Mouse (Mus musculus): ENCODE data around the gene Uck1. TPM values are rescaled to one million over a fixed set of nuclear protein-coding genes. Genes with fewer than 3 reads are reported as not detected.

The Uck1 gene
- polyA plus RNA-seq, 1 experiment from 2014 or later = 69.4 TPM

- Histone ChIP-seq H3K36me3 (peaks cover 71% of the 10 kb centered on the region), H3K9ac (no peak overlapping the region), H3K27ac (no peak overlapping the region), H3K4me2 (no peak overlapping the region), H3K9me3 (no peaks in the 10 kb centered on the region), H3K4me1 (0 out of 2 replicates have a peak, but pooled peaks cover 3% of the 10 kb centered on the region), H3K27me3 (no peaks in the 10 kb centered on the region), H3K4me3 (no peak overlapping the region)
- WGBS = 80% methylated on average over 3 of the region's 3 CpGs
- no peak for ATAC-seq (ENCODE audit: insufficient number of reproducible peaks, insufficient read depth, low FRiP score, low TSS enrichment, low read depth)
Measured at GRCm38 (mm10) chr2:32295285-32295684, 35.3 kb upstream of the Uck1 start.

GRCm38 (mm10) chr2:32294348-32294747 is 34.4 kb upstream of the Uck1 start:
- H3K9ac ChIP-seq = no peak overlapping the region
- no peak overlapping the region for H3K4me2 ChIP-seq
- no peak for ATAC-seq (ENCODE audit: insufficient number of reproducible peaks, insufficient read depth, low FRiP score, low TSS enrichment, low read depth)
- 82% methylated on average over 8 of the region's 8 CpGs for WGBS
- H3K4me3 ChIP-seq = no peak overlapping the region
- H3K4me1 ChIP-seq = peaks cover 6% of the 10 kb centered on the region
- H3K27ac ChIP-seq = no peak overlapping the region
- no peaks in the 10 kb centered on the region for H3K27me3 ChIP-seq
- no peaks in the 10 kb centered on the region for H3K9me3 ChIP-seq
- peaks cover 62% of the 10 kb centered on the region for H3K36me3 ChIP-seq

GRCm38 (mm10) chr2:32289578-32289977 is 29.6 kb upstream of the Uck1 start:
- Histone ChIP-seq H3K9me3 (no peaks in the 10 kb centered on the region), H3K4me2 (peak overlapping the region; percentile 84), H3K27ac (no peak overlapping the region), H3K36me3 (peaks cover 33% of the 10 kb centered on the region), H3K4me1 (peaks cover 22% of the 10 kb centered on the region), H3K27me3 (no peaks in the 10 kb centered on the region), H3K4me3 (peak overlapping the region; percentile 88), H3K9ac (no peak overlapping the region)
- ATAC-seq (ENCODE audit: insufficient number of reproducible peaks, insufficient read depth, low FRiP score, low TSS enrichment, low read depth) = no peak

GRCm38 (mm10) chr2:32288371-32288931 is 28.5 kb upstream of the Uck1 start:
- H3K27ac ChIP-seq = peak overlapping the region; percentile 66
- no peaks in the 10 kb centered on the region for H3K9me3 ChIP-seq
- peak overlapping the region; percentile 85 for H3K9ac ChIP-seq
- H3K4me2 ChIP-seq = peak overlapping the region; percentile 84
- peaks cover 22% of the 10 kb centered on the region for H3K4me1 ChIP-seq
- peak overlapping the region; percentile 88 for H3K4me3 ChIP-seq
- ATAC-seq (ENCODE audit: insufficient number of reproducible peaks, insufficient read depth, low FRiP score, low TSS enrichment, low read depth) = peak; percentile 60; the same call in 1 of the 2 replicates
- 1% methylated on average over 26 of the region's 29 CpGs for WGBS
- H3K36me3 ChIP-seq = peaks cover 35% of the 10 kb centered on the region
- H3K27me3 ChIP-seq = no peaks in the 10 kb centered on the region

GRCm38 (mm10) chr2:32287923-32288367 is 28.0 kb upstream of the Uck1 start, which contains the start of gene Swi5:
Gene Swi5, minus strand, starts transcription at chr2:32288075.
- Histone ChIP-seq H3K27me3 (no peaks in the 10 kb centered on the region), H3K9me3 (no peaks in the 10 kb centered on the region), H3K4me3 (peak within 1 kb of the TSS; percentile 88), H3K9ac (peak within 1 kb of the TSS; percentile 94), H3K4me2 (peak within 1 kb of the TSS; percentile 86), H3K27ac (peak within 1 kb of the TSS; percentile 79), H3K4me1 (peaks cover 22% of the 10 kb centered on the region), H3K36me3 (peaks cover 32% of the 10 kb centered on the region)
- peak; percentile 98 for ATAC-seq (ENCODE audit: insufficient number of reproducible peaks, insufficient read depth, low FRiP score, low TSS enrichment, low read depth)
- WGBS = 0% methylated on average over 40 of the region's 41 CpGs

- Histone ChIP-seq H3K9ac (peak within 1 kb of the TSS; percentile 94), H3K4me1 (peaks cover 22% of the 10 kb centered on the region), H3K36me3 (peaks cover 32% of the 10 kb centered on the region), H3K4me3 (peak within 1 kb of the TSS; percentile 88), H3K27me3 (no peaks in the 10 kb centered on the region), H3K27ac (peak within 1 kb of the TSS; percentile 79), H3K4me2 (peak within 1 kb of the TSS; percentile 86), H3K9me3 (no peaks in the 10 kb centered on the region)
- WGBS = under 1% methylated on average over 23 of the region's 23 CpGs
- no peak for ATAC-seq (ENCODE audit: insufficient number of reproducible peaks, insufficient read depth, low FRiP score, low TSS enrichment, low read depth)
Measured at GRCm38 (mm10) chr2:32287334-32287840, 27.4 kb upstream of the Uck1 start, which contains the start of gene Golga2. Gene Golga2, plus strand, starts transcription at chr2:32287384.

GRCm38 (mm10) chr2:32283986-32284385 is 24.0 kb upstream of the Uck1 start:
- ATAC-seq (ENCODE audit: insufficient number of reproducible peaks, insufficient read depth, low FRiP score, low TSS enrichment, low read depth) = no peak
- Histone ChIP-seq H3K9ac (no peak overlapping the region), H3K4me1 (peaks cover 12% of the 10 kb centered on the region), H3K27ac (no peak overlapping the region), H3K9me3 (no peaks in the 10 kb centered on the region), H3K36me3 (peaks cover 60% of the 10 kb centered on the region), H3K4me3 (no peak overlapping the region), H3K4me2 (no peak overlapping the region), H3K27me3 (no peaks in the 10 kb centered on the region)
- WGBS = 91% methylated on average over 3 of the region's 3 CpGs

GRCm38 (mm10) chr2:32282727-32283126 is 22.8 kb upstream of the Uck1 start:
- H3K4me1 ChIP-seq = peaks cover 8% of the 10 kb centered on the region
- WGBS = 93% methylated on average over 1 of the region's 1 CpGs
- no peaks in the 10 kb centered on the region for H3K9me3 ChIP-seq
- ATAC-seq (ENCODE audit: insufficient number of reproducible peaks, insufficient read depth, low FRiP score, low TSS enrichment, low read depth) = no peak
- no peaks in the 10 kb centered on the region for H3K27me3 ChIP-seq
- no peak overlapping the region for H3K9ac ChIP-seq
- no peak overlapping the region for H3K4me2 ChIP-seq
- H3K4me3 ChIP-seq = no peak overlapping the region
- no peak overlapping the region for H3K27ac ChIP-seq
- peaks cover 72% of the 10 kb centered on the region for H3K36me3 ChIP-seq

- peaks cover 8% of the 10 kb centered on the region for H3K4me1 ChIP-seq
- no peaks in the 10 kb centered on the region for H3K27me3 ChIP-seq
- no peak overlapping the region for H3K9ac ChIP-seq
- H3K9me3 ChIP-seq = no peaks in the 10 kb centered on the region
- H3K4me3 ChIP-seq = no peak overlapping the region
- no peak overlapping the region for H3K27ac ChIP-seq
- ATAC-seq (ENCODE audit: insufficient number of reproducible peaks, insufficient read depth, low FRiP score, low TSS enrichment, low read depth) = no peak
- peaks cover 77% of the 10 kb centered on the region for H3K36me3 ChIP-seq
- WGBS = 86% methylated on average over 2 of the region's 2 CpGs
- H3K4me2 ChIP-seq = no peak overlapping the region
Measured at GRCm38 (mm10) chr2:32282289-32282688, 22.3 kb upstream of the Uck1 start.

- ATAC-seq (ENCODE audit: insufficient number of reproducible peaks, insufficient read depth, low FRiP score, low TSS enrichment, low read depth) = no peak
- Histone ChIP-seq H3K36me3 (peaks cover 42% of the 10 kb centered on the region), H3K27me3 (no peaks in the 10 kb centered on the region), H3K27ac (no peak overlapping the region), H3K9ac (no peak overlapping the region), H3K4me3 (no peak overlapping the region), H3K4me2 (no peak overlapping the region), H3K4me1 (no peaks in the 10 kb centered on the region), H3K9me3 (no peaks in the 10 kb centered on the region)
- WGBS = 80% methylated on average over 3 of the region's 3 CpGs
Measured at GRCm38 (mm10) chr2:32275823-32276222, 15.9 kb upstream of the Uck1 start.

- H3K4me1 ChIP-seq = peaks cover 14% of the 10 kb centered on the region
- H3K36me3 ChIP-seq = peaks cover 29% of the 10 kb centered on the region
- no peaks in the 10 kb centered on the region for H3K9me3 ChIP-seq
- peak overlapping the region; percentile 90 for H3K4me3 ChIP-seq
- no peak overlapping the region for H3K9ac ChIP-seq
- no peaks in the 10 kb centered on the region for H3K27me3 ChIP-seq
- no peak overlapping the region for H3K27ac ChIP-seq
- ATAC-seq (ENCODE audit: insufficient number of reproducible peaks, insufficient read depth, low FRiP score, low TSS enrichment, low read depth) = no peak
- peak overlapping the region; percentile 83; the same call in 1 of the 2 replicates for H3K4me2 ChIP-seq
- WGBS = 33% methylated on average over 4 of the region's 4 CpGs
Measured at GRCm38 (mm10) chr2:32260635-32261034, 676 bp upstream of the Uck1 start.

- Histone ChIP-seq H3K9me3 (no peaks in the 10 kb centered on the region), H3K27ac (peak overlapping the region; percentile 39; the same call in 1 of the 2 replicates), H3K36me3 (peaks cover 40% of the 10 kb centered on the region), H3K4me1 (peaks cover 14% of the 10 kb centered on the region), H3K4me3 (peak overlapping the region; percentile 90), H3K27me3 (no peaks in the 10 kb centered on the region), H3K9ac (peak overlapping the region; percentile 90), H3K4me2 (peak overlapping the region; percentile 83)
- WGBS = 61% methylated on average over 6 of the region's 6 CpGs
- no peak for ATAC-seq (ENCODE audit: insufficient number of reproducible peaks, insufficient read depth, low FRiP score, low TSS enrichment, low read depth)
Measured at GRCm38 (mm10) chr2:32258887-32259533, 949 bp downstream of the Uck1 start.
